Mouse (Mus musculus): ENCODE data around the gene Hipk2.

DNA sequence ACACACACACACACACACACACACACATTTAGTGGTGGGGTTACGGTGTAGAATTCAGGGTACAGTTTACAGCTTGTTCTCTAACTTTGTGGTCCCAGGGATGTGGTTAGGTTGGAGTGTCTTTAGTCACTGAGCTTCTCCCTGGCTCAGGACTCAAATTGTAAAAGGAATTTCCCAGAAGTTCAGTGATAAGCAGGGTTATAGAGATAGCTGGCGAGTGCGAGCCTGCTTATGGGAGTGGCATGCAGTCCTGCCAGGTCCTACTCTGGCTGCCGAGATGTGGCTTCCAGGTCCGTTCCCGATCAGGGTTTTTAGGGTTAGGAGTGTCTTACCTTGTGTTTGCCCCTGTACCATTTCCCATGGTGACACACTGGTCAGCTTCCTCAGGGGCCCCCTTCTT lies 199.7 kb downstream of the Hipk2 start:
- TF ChIP-seq CTCF (IDR thresholded peaks at IDR 0.05; ENCODE audit: low read depth): no peak
- TF ChIP-seq EP300 (optimal IDR thresholded peaks at IDR 0.05): no peak
